Mouse (Mus musculus) hindbrain, embryonic 11.5 days (tissue): ENCODE data around the gene Trex1. TPM values are rescaled to one million over a fixed set of nuclear protein-coding genes. Genes with fewer than 3 reads are reported as not detected.

Experiments used
- ATAC-seq: fragments of 200-750 bp; cut with Nextera tagmentation; 2 replicates; pipeline ENCODE4 v1.8.0; 2017; ENCODE audit warnings: mild to moderate bottlenecking, moderate TSS enrichment, moderate library complexity; ENCODE audit not compliant: low FRiP score
- DNase-seq: peaks from one replicate; pipeline ENCODE4 v3.0.0-alpha.2; 2015; ENCODE audit warnings: low spot score
- H3K27ac ChIP-seq: fragments of 300-500 bp; sonication (generic); 2 replicates; pipeline ENCODE4 v1.5.1; 2014; ENCODE audit warnings: mild to moderate bottlenecking, low read depth, low read length
- H3K27me3 ChIP-seq: fragments of 300-500 bp; sonication (generic); 2 replicates; pipeline ENCODE4 v1.6.1; 2014; ENCODE audit warnings: mild to moderate bottlenecking, low read length, moderate library complexity, mixed read lengths; ENCODE audit not compliant: control insufficient read depth, insufficient read depth
- H3K36me3 ChIP-seq: fragments of 300-500 bp; sonication (generic); 2 replicates; pipeline ENCODE4 v1.6.1; 2014; ENCODE audit warnings: mild to moderate bottlenecking, low read length, moderate library complexity, mixed read lengths; ENCODE audit not compliant: control insufficient read depth, insufficient read depth
- H3K4me1 ChIP-seq: fragments of 300-500 bp; sonication (generic); replicated peaks from 2 replicates; pipeline ENCODE4 v1.6.1; 2014; ENCODE audit warnings: low read length, mixed read lengths; ENCODE audit not compliant: control insufficient read depth, insufficient read depth
- H3K4me2 ChIP-seq: fragments of 300-500 bp; sonication (generic); replicated peaks from 2 replicates; pipeline ENCODE4 v1.6.1; 2014; ENCODE audit warnings: mild to moderate bottlenecking, low read depth, low read length
- H3K4me3 ChIP-seq: fragments of 300-500 bp; sonication (generic); 2 replicates; pipeline ENCODE4 v1.5.1; 2014; ENCODE audit warnings: low read depth, low read length
- H3K9ac ChIP-seq: fragments of 300-500 bp; sonication (generic); 2 replicates; pipeline ENCODE4 v1.6.1; 2014; ENCODE audit warnings: low read depth, low read length
- H3K9me3 ChIP-seq: fragments of 300-500 bp; sonication (generic); 2 replicates; pipeline ENCODE4 v1.6.1; 2016; ENCODE audit warnings: low read length; ENCODE audit not compliant: control insufficient read depth
- WGBS: fragments of 180-500 bp; shearing (Covaris S2); extraction: QIAGEN DNeasy Blood & Tissue Kit; methylation state at CpG from one replicate; pipeline ENCODE4 v1.1.7; 2014; 5-methylcytosine and 5-hydroxymethylcytosine counted together
- polyA plus RNA-seq: library from polyadenylated mRNA; unstranded; fragments of >200 nt; fragmentation: Nextera tagmentation; extraction: Ambion mirVana; gene quantifications from 2 replicates; pipeline ENCODE4 v1.2.1, GENCODE M21; 2014

The Trex1 gene
- polyA plus RNA-seq, 1 experiment from 2014 or later, result 9.7 TPM

GRCm38 (mm10) chr9:109094553-109095136 is 35.1 kb upstream of the Trex1 start:
- H3K4me1 ChIP-seq, result peaks cover 20% of the 10 kb centered on the region
- DNase-seq (peak; percentile 55), ATAC-seq (peak; percentile 8; the same call in 1 of the 2 replicates)
- 1% methylated on average over 21 of the region's 21 CpGs for WGBS
- no peaks in the 10 kb centered on the region for H3K9me3 ChIP-seq
- peak overlapping the region; percentile 98 for H3K9ac ChIP-seq
- H3K4me3 ChIP-seq, result peak overlapping the region; percentile 64
- H3K36me3 ChIP-seq, result no peaks in the 10 kb centered on the region
- no peaks in the 10 kb centered on the region for H3K27me3 ChIP-seq
- peak overlapping the region; percentile 100 for H3K27ac ChIP-seq
- H3K4me2 ChIP-seq, result peak overlapping the region; percentile 96

GRCm38 (mm10) chr9:109093786-109094552 is 34.4 kb upstream of the Trex1 start:
- Histone ChIP-seq H3K4me1 (peaks cover 20% of the 10 kb centered on the region), H3K4me2 (peak overlapping the region; percentile 96), H3K27me3 (no peaks in the 10 kb centered on the region), H3K9me3 (no peaks in the 10 kb centered on the region), H3K9ac (peak overlapping the region; percentile 98), H3K36me3 (no peaks in the 10 kb centered on the region), H3K27ac (peak overlapping the region; percentile 100), H3K4me3 (peak overlapping the region; percentile 64; the same call in 1 of the 2 replicates)
- 22% methylated on average over 11 of the region's 11 CpGs for WGBS
- DNase-seq, result no peak
- ATAC-seq, result no peak

GRCm38 (mm10) chr9:109092799-109093198 is 33.3 kb upstream of the Trex1 start:
- H3K27ac ChIP-seq, result no peak overlapping the region
- H3K9ac ChIP-seq, result no peak overlapping the region
- ATAC-seq (no peak), DNase-seq (no peak)
- H3K4me2 ChIP-seq, result no peak overlapping the region
- no peaks in the 10 kb centered on the region for H3K36me3 ChIP-seq
- no peaks in the 10 kb centered on the region for H3K9me3 ChIP-seq
- peaks cover 11% of the 10 kb centered on the region for H3K4me1 ChIP-seq
- WGBS, result 26% methylated on average over 6 of the region's 6 CpGs
- no peak overlapping the region for H3K4me3 ChIP-seq
- H3K27me3 ChIP-seq, result no peaks in the 10 kb centered on the region

- Histone ChIP-seq H3K4me2 (no peak overlapping the region), H3K9me3 (no peaks in the 10 kb centered on the region), H3K27me3 (no peaks in the 10 kb centered on the region), H3K27ac (no peak overlapping the region), H3K4me3 (no peak overlapping the region), H3K36me3 (no peaks in the 10 kb centered on the region), H3K4me1 (0 out of 2 replicates have a peak, but pooled peaks cover 4% of the 10 kb centered on the region), H3K9ac (no peak overlapping the region)
- 94% methylated on average over 8 of the region's 8 CpGs for WGBS
- no peak for DNase-seq
- ATAC-seq, result no peak
Observed at GRCm38 (mm10) chr9:109091802-109092201, 32.3 kb upstream of the Trex1 start.

- Histone ChIP-seq H3K4me3 (no peak overlapping the region), H3K4me2 (no peak overlapping the region), H3K27me3 (no peaks in the 10 kb centered on the region), H3K9me3 (no peaks in the 10 kb centered on the region), H3K36me3 (no peaks in the 10 kb centered on the region), H3K27ac (no peak overlapping the region), H3K9ac (no peak overlapping the region), H3K4me1 (0 out of 2 replicates have a peak, but pooled peaks cover 2% of the 10 kb centered on the region)
- WGBS, result 69% methylated on average over 15 of the region's 15 CpGs
- no peak for DNase-seq
- ATAC-seq, result no peak
Observed at GRCm38 (mm10) chr9:109090446-109090845, 30.9 kb upstream of the Trex1 start.

GRCm38 (mm10) chr9:109087987-109088386 is 28.5 kb upstream of the Trex1 start:
- H3K4me1 ChIP-seq, result peaks cover 3% of the 10 kb centered on the region; the same call in 1 of the 2 replicates
- H3K9ac ChIP-seq, result no peak overlapping the region
- H3K4me2 ChIP-seq, result no peak overlapping the region
- no peak overlapping the region for H3K27ac ChIP-seq
- WGBS, result 15% methylated on average over 5 of the region's 5 CpGs
- ATAC-seq (no peak), DNase-seq (peak; percentile 57)
- no peaks in the 10 kb centered on the region for H3K36me3 ChIP-seq
- no peaks in the 10 kb centered on the region for H3K9me3 ChIP-seq
- H3K27me3 ChIP-seq, result no peaks in the 10 kb centered on the region
- H3K4me3 ChIP-seq, result no peak overlapping the region

GRCm38 (mm10) chr9:109084922-109085321 is 25.4 kb upstream of the Trex1 start:
- Histone ChIP-seq H3K27me3 (no peaks in the 10 kb centered on the region), H3K9ac (no peak overlapping the region), H3K27ac (no peak overlapping the region), H3K36me3 (no peaks in the 10 kb centered on the region), H3K4me2 (no peak overlapping the region), H3K4me3 (no peak overlapping the region), H3K9me3 (no peaks in the 10 kb centered on the region), H3K4me1 (peaks cover 6% of the 10 kb centered on the region; the same call in 1 of the 2 replicates)
- WGBS, result 10% methylated on average over 2 of the region's 2 CpGs
- ATAC-seq (no peak), DNase-seq (peak; percentile 55)

GRCm38 (mm10) chr9:109082124-109082800 is 22.7 kb upstream of the Trex1 start, which contains the start of the genes Ccdc51 and Tma7:
Gene Ccdc51 (plus strand): TSS chr9:109082493.
Gene Tma7 (minus strand): TSS chr9:109082587.
- Histone ChIP-seq H3K9me3 (no peaks in the 10 kb centered on the region), H3K27me3 (no peaks in the 10 kb centered on the region), H3K4me3 (peak within 1 kb of the TSS; percentile 84), H3K4me1 (peaks cover 6% of the 10 kb centered on the region; the same call in 1 of the 2 replicates), H3K36me3 (no peaks in the 10 kb centered on the region), H3K27ac (peak within 1 kb of the TSS; percentile 72), H3K4me2 (peak within 1 kb of the TSS; percentile 76), H3K9ac (peak within 1 kb of the TSS; percentile 80)
- ATAC-seq (peak; percentile 97), DNase-seq (peak; percentile 84)
- WGBS, result under 1% methylated on average over 37 of the region's 37 CpGs
